Mouse (Mus musculus): Measurements from ENCODE around the gene Myo1b. TPM values are rescaled to one million over a fixed set of nuclear protein-coding genes. Genes with fewer than 3 reads are reported as not detected.
A peak's percentile ranks its signal among the peaks of the same experiment; 100 is the strongest.

Gene Myo1b
- total RNA-seq, 2 experiments from 2014 or later = 63.2 to 64.2 TPM

DNA sequence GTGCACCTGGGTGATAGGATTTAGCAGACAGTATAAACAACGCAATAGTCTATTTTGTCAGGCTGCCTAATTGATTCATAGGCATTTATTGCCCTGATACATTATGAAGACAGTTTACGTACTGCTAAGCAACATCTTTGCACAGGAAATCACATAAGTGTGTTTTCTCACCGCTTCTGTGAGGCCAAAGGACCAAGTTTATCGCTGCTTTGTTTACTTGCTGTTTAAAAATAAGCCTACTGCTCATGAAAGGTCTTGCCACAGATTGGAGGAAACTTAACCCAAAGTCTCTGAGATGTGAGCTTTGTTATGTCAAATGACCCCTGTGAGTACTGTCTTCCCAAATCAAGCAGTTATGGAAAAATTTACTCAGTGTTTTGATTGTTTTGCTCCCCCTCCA is 187.1 kb downstream of the Myo1b start:
- DNase-seq = no peak

DNA sequence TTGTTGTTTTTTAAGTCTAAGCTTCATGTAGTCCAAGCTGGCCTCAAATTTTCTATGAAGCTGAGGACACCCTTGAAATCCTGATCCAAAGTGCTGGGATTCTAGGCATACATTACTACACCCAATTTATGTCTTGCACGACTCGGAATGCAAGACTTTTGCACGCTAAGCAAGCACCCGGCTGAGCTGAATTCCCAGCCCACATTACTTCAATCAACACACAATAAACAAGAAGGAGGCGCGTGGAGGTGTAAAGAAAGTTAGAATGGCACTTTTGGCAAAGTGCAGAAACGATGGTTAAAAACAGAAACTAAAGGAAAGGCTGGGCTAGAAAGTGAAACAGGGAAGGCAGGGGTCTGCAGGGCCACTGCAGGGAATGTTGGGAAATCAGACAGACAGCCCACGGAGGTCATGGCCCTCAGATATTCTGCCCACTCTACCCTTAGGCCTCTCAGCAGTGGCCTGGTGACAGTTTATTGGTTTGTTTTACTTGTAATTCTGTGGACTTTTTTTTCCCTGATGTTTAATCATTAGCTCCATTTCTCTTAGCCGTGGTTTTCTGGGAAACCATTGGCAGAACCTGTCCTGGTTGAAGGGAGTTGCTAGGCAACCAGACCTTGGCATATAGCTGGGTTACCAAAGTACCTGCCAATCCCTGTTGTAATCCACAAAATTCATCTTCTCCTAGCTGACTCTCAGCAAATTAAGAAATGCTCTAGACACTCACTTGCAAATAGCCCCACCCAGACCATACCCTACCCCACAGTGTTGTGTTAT is 195.8 kb downstream of the Myo1b start:
- peak; percentile 71 to 81 for DNase-seq

GRCm38 (mm10) chr1:51710831-51711230 is 205.0 kb downstream of the Myo1b start:
- DNase-seq = peak; percentile 28 to 40

DNA sequence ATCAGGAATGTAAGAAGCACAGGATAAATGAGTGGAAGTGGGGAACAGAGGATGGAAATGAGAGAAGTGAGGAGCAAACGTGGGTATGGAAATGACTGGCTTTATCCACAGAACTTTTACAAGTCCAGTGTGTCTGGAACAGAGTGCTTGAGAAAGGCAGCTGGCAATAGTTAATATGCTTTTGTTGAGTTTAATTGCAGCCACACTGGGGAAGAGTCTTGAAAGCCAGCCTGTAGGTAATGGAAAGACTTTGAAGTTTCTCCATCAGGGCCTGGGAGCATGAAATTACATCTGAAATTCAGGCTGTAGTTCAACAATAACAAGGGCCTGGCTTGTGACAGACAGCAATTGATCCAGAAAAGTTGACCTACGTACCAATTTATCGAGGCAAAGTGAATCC is 209.8 kb downstream of the Myo1b start:
- no peak for DNase-seq

- DNase-seq = no peak
These were observed 211.3 kb downstream of the Myo1b start for GRCm38 (mm10) chr1:51704610-51705009.

Other genes with a start within 250 kb of the Myo1b start
- under 1 TPM; 0.26 to 0.33 TPM for gene Stat4, start 71.1 kb upstream of the Myo1b start, total RNA-seq (2021)
- 100 to 1,000 TPM in 1 of 2 experiments, 10 to 100 TPM in 1; 88.7 to 112 TPM for gene Stat1, start 203.4 kb upstream of the Myo1b start, total RNA-seq (2021)

Data from adrenal gland, postnatal 36 days (tissue).